Mouse (Mus musculus): ENCODE data around the gene Pum2. TPM values are rescaled to one million over a fixed set of nuclear protein-coding genes. Genes with fewer than 3 reads are reported as not detected.
"Not testable (repeated sequence)": the region's sequence is repeated elsewhere in the genome, so short reads cannot be mapped to it uniquely, and the experiment has no call there.

The Pum2 gene
- polyA plus RNA-seq, 1 experiment from 2014 or later: 64.2 TPM

GRCm38 (mm10) chr12:8638411-8639087, 35.4 kb upstream of the Pum2 start:
- not testable (repeated sequence) for H3K4me2 ChIP-seq; H3K36me3 ChIP-seq (ENCODE audit: insufficient read depth); H3K27ac ChIP-seq (ENCODE audit: low read depth); H3K27me3 ChIP-seq (ENCODE audit: insufficient read depth, low read length); H3K4me1 ChIP-seq (ENCODE audit: insufficient read depth); H3K4me3 ChIP-seq (ENCODE audit: low read depth, low read length); H3K9ac ChIP-seq; ATAC-seq (ENCODE audit: insufficient read depth); H3K9me3 ChIP-seq (ENCODE audit: low read depth, low read length)
- TF ChIP-seq CTCF (IDR thresholded peaks at IDR 0.05; ENCODE audit: low read depth): peak; percentile 86
- 75% methylated on average over 10 of the region's 10 CpGs for WGBS
- peak; percentile 84 for DNase-seq

- Histone ChIP-seq H3K9ac (peak overlapping the region; percentile 34; the same call in 1 of the 2 replicates), H3K4me3 (ENCODE audit: low read depth, low read length) (peak overlapping the region; percentile 75), H3K4me2 (peak overlapping the region; percentile 58)
- not testable (repeated sequence) for DNase-seq; H3K27ac ChIP-seq (ENCODE audit: low read depth); H3K27me3 ChIP-seq (ENCODE audit: insufficient read depth, low read length); H3K36me3 ChIP-seq (ENCODE audit: insufficient read depth); H3K4me1 ChIP-seq (ENCODE audit: insufficient read depth); H3K9me3 ChIP-seq (ENCODE audit: low read depth, low read length); ATAC-seq (ENCODE audit: insufficient read depth)
- WGBS: 2% methylated on average over 2 of the region's 2 CpGs
Observed at GRCm38 (mm10) chr12:8640186-8640585, 33.7 kb upstream of the Pum2 start.

- Histone ChIP-seq H3K27ac (ENCODE audit: low read depth) (peak overlapping the region; percentile 96), H3K4me1 (ENCODE audit: insufficient read depth) (no peaks in the 10 kb centered on the region), H3K4me3 (ENCODE audit: low read depth, low read length) (peak overlapping the region; percentile 75), H3K9ac (peak overlapping the region; percentile 93), H3K9me3 (ENCODE audit: low read depth, low read length) (no peaks in the 10 kb centered on the region), H3K36me3 (ENCODE audit: insufficient read depth) (no peaks in the 10 kb centered on the region), H3K4me2 (peak overlapping the region; percentile 63), H3K27me3 (ENCODE audit: insufficient read depth, low read length) (no peaks in the 10 kb centered on the region)
- under 1% methylated on average over 47 of the region's 47 CpGs for WGBS
- ATAC-seq (ENCODE audit: insufficient read depth) (peak; percentile 99), DNase-seq (peak; percentile 99)
- TF ChIP-seq CTCF (IDR thresholded peaks at IDR 0.05; ENCODE audit: low read depth): no peak
Observed at GRCm38 (mm10) chr12:8640711-8641424, 33.1 kb upstream of the Pum2 start.

GRCm38 (mm10) chr12:8641425-8641735, 32.6 kb upstream of the Pum2 start:
- H3K9me3 ChIP-seq (ENCODE audit: low read depth, low read length): no peaks in the 10 kb centered on the region
- peak overlapping the region; percentile 63 for H3K4me2 ChIP-seq
- TF ChIP-seq CTCF (IDR thresholded peaks at IDR 0.05; ENCODE audit: low read depth): no peak
- no peaks in the 10 kb centered on the region for H3K4me1 ChIP-seq (ENCODE audit: insufficient read depth)
- peak overlapping the region; percentile 93 for H3K9ac ChIP-seq
- peak overlapping the region; percentile 75 for H3K4me3 ChIP-seq (ENCODE audit: low read depth, low read length)
- no peaks in the 10 kb centered on the region for H3K27me3 ChIP-seq (ENCODE audit: insufficient read depth, low read length)
- ATAC-seq (ENCODE audit: insufficient read depth) (peak; percentile 35; the same call in 1 of the 2 replicates), DNase-seq (no peak)
- no peak overlapping the region for H3K27ac ChIP-seq (ENCODE audit: low read depth)
- no peaks in the 10 kb centered on the region for H3K36me3 ChIP-seq (ENCODE audit: insufficient read depth)
- WGBS: 5% methylated on average over 10 of the region's 10 CpGs

- 55% methylated on average over 8 of the region's 8 CpGs for WGBS
- H3K9me3 ChIP-seq (ENCODE audit: low read depth, low read length); H3K4me2 ChIP-seq; H3K4me3 ChIP-seq (ENCODE audit: low read depth, low read length); H3K4me1 ChIP-seq (ENCODE audit: insufficient read depth); H3K9ac ChIP-seq; H3K27me3 ChIP-seq (ENCODE audit: insufficient read depth, low read length); ATAC-seq (ENCODE audit: insufficient read depth); H3K27ac ChIP-seq (ENCODE audit: low read depth); H3K36me3 ChIP-seq (ENCODE audit: insufficient read depth); DNase-seq: not testable (repeated sequence)
Observed at GRCm38 (mm10) chr12:8648211-8648610, 25.7 kb upstream of the Pum2 start.

- H3K9me3 ChIP-seq (ENCODE audit: low read depth, low read length); H3K27ac ChIP-seq (ENCODE audit: low read depth); H3K4me3 ChIP-seq (ENCODE audit: low read depth, low read length): not testable (repeated sequence)
Observed at GRCm38 (mm10) chr12:8650027-8650426, 23.9 kb upstream of the Pum2 start.

GRCm38 (mm10) chr12:8656596-8656995, 17.3 kb upstream of the Pum2 start:
- ATAC-seq (ENCODE audit: insufficient read depth) (no peak), DNase-seq (no peak)
- H3K4me2 ChIP-seq: no peak overlapping the region
- H3K36me3 ChIP-seq (ENCODE audit: insufficient read depth): no peaks in the 10 kb centered on the region
- H3K4me1 ChIP-seq (ENCODE audit: insufficient read depth): no peaks in the 10 kb centered on the region
- 69% methylated on average over 4 of the region's 4 CpGs for WGBS
- H3K4me3 ChIP-seq (ENCODE audit: low read depth, low read length): no peak overlapping the region
- TF ChIP-seq CTCF (IDR thresholded peaks at IDR 0.05; ENCODE audit: low read depth): no peak
- H3K9me3 ChIP-seq (ENCODE audit: low read depth, low read length): no peaks in the 10 kb centered on the region
- no peaks in the 10 kb centered on the region for H3K27me3 ChIP-seq (ENCODE audit: insufficient read depth, low read length)
- no peak overlapping the region for H3K27ac ChIP-seq (ENCODE audit: low read depth)
- no peak overlapping the region for H3K9ac ChIP-seq

More at GRCm38 (mm10) chr12:8650027-8650426, 23.9 kb upstream of the Pum2 start:
- H3K4me2 ChIP-seq; H3K27me3 ChIP-seq (ENCODE audit: insufficient read depth, low read length); H3K36me3 ChIP-seq (ENCODE audit: insufficient read depth); ATAC-seq (ENCODE audit: insufficient read depth); DNase-seq; H3K4me1 ChIP-seq (ENCODE audit: insufficient read depth); H3K9ac ChIP-seq: not testable (repeated sequence)
- 61% methylated on average over 3 of the region's 3 CpGs for WGBS

Measured in lung, embryonic 14.5 days (tissue).